Mouse (Mus musculus): ENCODE measurements around the gene Sept6. TPM values are rescaled to one million over a fixed set of nuclear protein-coding genes. Genes with fewer than 3 reads are reported as not detected.
"Not testable (repeated sequence)": the region's sequence is repeated elsewhere in the genome, so short reads cannot be mapped to it uniquely, and the experiment has no call there.

Sept6 gene
- polyA plus RNA-seq, 1 experiment from 2014 or later: 59.2 TPM

DNA sequence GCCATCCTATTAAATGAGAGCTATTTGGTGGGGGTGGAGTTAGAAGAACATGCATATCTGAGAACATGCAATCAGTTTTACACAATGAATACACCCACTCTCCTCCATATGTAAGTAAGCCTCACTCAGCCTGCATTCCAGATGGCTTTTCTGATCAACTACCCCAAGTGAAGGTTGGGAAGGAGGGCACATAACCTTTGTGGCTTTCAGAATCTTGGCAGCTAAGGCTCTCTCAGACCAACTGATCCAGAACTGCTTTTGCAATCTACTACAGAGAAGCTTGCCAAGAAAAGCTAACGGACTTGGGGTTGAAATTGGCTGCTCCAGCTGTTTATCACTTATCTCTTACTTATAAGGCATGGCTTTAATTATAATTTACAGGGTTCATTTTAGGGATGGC lies 73.8 kb downstream of the Sept6 start:
- Histone ChIP-seq H3K27me3 (ENCODE audit: control insufficient read depth, insufficient read depth, low read length) (no peaks in the 10 kb centered on the region), H3K27ac (replicated peaks; ENCODE audit: low read depth, low read length) (no peak overlapping the region), H3K9ac (replicated peaks; ENCODE audit: low read length) (no peak overlapping the region), H3K4me3 (ENCODE audit: low read depth, low read length) (no peak overlapping the region), H3K4me2 (ENCODE audit: low read depth, low read length) (no peak overlapping the region), H3K4me1 (ENCODE audit: control insufficient read depth, insufficient read depth, low read length) (no peaks in the 10 kb centered on the region), H3K36me3 (replicated peaks; ENCODE audit: control insufficient read depth, insufficient read depth, low read depth, low read length) (no peaks in the 10 kb centered on the region), H3K9me3 (replicated peaks; ENCODE audit: control insufficient read depth, low read length) (no peaks in the 10 kb centered on the region)
- WGBS: 81% methylated on average over 1 of the region's 1 CpGs
- ATAC-seq (replicated peaks; ENCODE audit: insufficient number of reproducible peaks, low FRiP score, low TSS enrichment, low read depth) (no peak), DNase-seq (ENCODE audit: low spot score) (no peak)

DNA sequence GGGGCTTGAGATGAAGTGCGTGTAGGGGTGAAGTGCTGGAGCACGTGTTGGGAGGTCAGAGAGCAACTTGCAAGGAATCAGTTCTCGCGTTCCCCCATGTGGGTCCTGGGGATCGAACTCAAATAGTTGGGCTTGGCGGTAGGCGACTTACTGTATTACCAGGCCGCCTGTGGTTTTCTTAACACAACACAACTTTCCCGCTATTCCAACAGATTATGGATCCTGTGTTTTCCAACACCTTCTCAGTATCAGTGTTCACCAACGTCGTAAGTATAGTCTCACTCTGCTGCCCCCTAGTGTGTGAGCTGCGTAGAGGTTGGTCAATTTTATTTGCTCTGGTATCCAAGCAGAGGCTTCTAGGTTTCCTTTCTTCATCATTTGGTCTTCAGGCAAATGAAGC lies 80.3 kb downstream of the Sept6 start:
- WGBS: 49% methylated on average over 12 of the region's 12 CpGs
- H3K4me3 ChIP-seq (ENCODE audit: low read depth, low read length): no peak overlapping the region
- peak; percentile 61 for DNase-seq (ENCODE audit: low spot score)

DNA sequence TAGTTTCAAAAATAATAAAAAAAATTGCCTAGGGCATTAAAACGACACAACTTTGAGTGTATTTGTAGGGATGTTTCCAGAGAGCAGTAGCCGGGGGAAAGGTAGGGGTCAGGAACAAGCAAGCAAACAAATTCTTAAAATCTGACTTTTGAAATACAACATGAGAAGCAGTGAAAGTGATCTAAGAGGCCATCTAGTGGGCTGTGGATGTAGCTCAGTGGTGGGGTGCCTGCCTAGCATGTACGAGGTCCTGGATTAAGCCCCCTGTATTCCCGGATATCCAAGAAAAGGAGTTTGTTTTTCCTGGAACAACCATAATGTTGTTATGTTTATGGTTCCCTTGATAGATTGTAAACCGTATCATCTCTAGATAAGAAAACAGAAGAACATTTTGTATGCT lies 85.1 kb downstream of the Sept6 start:
- H3K4me2 ChIP-seq (ENCODE audit: low read depth, low read length): no peak overlapping the region
- no peak overlapping the region for H3K9ac ChIP-seq (replicated peaks; ENCODE audit: low read length)
- no peak overlapping the region for H3K27ac ChIP-seq (replicated peaks; ENCODE audit: low read depth, low read length)
- H3K27me3 ChIP-seq (ENCODE audit: control insufficient read depth, insufficient read depth, low read length): no peaks in the 10 kb centered on the region
- H3K36me3 ChIP-seq (replicated peaks; ENCODE audit: control insufficient read depth, insufficient read depth, low read depth, low read length): no peaks in the 10 kb centered on the region
- no peak overlapping the region for H3K4me3 ChIP-seq (ENCODE audit: low read depth, low read length)
- no peaks in the 10 kb centered on the region for H3K4me1 ChIP-seq (ENCODE audit: control insufficient read depth, insufficient read depth, low read length)
- WGBS: 36% methylated on average over 5 of the region's 5 CpGs
- no peak for ATAC-seq (replicated peaks; ENCODE audit: insufficient number of reproducible peaks, low FRiP score, low TSS enrichment, low read depth)
- no peaks in the 10 kb centered on the region for H3K9me3 ChIP-seq (replicated peaks; ENCODE audit: control insufficient read depth, low read length)
- DNase-seq (ENCODE audit: low spot score): peak; percentile 16

More for the DNA sequence above, 80.3 kb downstream of the Sept6 start:
- H3K4me1 ChIP-seq (ENCODE audit: control insufficient read depth, insufficient read depth, low read length): no peaks in the 10 kb centered on the region
- no peak for ATAC-seq (replicated peaks; ENCODE audit: insufficient number of reproducible peaks, low FRiP score, low TSS enrichment, low read depth)
- H3K9me3 ChIP-seq (replicated peaks; ENCODE audit: control insufficient read depth, low read length): no peaks in the 10 kb centered on the region
- H3K27ac ChIP-seq (replicated peaks; ENCODE audit: low read depth, low read length): no peak overlapping the region
- H3K27me3 ChIP-seq (ENCODE audit: control insufficient read depth, insufficient read depth, low read length): no peaks in the 10 kb centered on the region
- no peak overlapping the region for H3K9ac ChIP-seq (replicated peaks; ENCODE audit: low read length)
- no peaks in the 10 kb centered on the region for H3K36me3 ChIP-seq (replicated peaks; ENCODE audit: control insufficient read depth, insufficient read depth, low read depth, low read length)
- H3K4me2 ChIP-seq (ENCODE audit: low read depth, low read length): no peak overlapping the region

DNA sequence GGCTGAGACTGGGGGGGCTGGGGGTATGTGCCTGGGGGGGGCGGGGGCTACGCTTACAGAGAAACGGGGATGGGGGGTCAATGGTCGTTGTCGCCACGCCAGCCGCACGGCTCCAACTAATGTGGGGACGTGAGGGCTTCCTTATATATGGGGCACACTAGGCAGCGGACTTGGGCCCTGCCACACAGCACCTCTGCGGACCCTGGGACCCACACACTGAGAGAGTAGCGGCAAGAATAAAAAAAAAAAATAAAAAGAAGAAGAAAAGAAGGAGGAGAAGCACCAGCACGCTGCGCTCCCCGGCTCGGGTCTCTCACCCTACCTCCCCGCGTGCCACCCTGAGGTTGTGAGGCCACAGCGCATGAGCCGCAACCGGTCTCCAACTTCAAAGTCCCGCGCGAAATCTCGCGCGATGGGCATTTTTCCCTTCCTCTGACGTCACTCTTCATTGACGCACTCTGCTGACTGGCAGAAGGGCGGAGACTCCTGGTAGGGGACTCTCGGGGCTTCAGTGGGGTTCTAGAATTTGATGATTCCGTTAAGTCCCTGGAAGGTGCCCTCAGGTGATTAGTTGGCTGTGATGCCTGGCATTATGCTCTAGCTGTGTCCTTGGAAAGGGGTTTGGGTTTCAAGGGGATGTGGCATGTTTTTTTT lies 88.4 kb downstream of the Sept6 start:
- 16% methylated on average over 31 of the region's 32 CpGs for WGBS
- no peak overlapping the region for H3K27ac ChIP-seq (replicated peaks; ENCODE audit: low read depth, low read length)
- H3K4me3 ChIP-seq (ENCODE audit: low read depth, low read length): peak overlapping the region; percentile 55
- H3K4me1 ChIP-seq (ENCODE audit: control insufficient read depth, insufficient read depth, low read length): no peaks in the 10 kb centered on the region
- peak overlapping the region; percentile 61 for H3K9ac ChIP-seq (replicated peaks; ENCODE audit: low read length)
- DNase-seq (ENCODE audit: low spot score) (peak; percentile 95), ATAC-seq (replicated peaks; ENCODE audit: insufficient number of reproducible peaks, low FRiP score, low TSS enrichment, low read depth) (peak; percentile 88)
- H3K4me2 ChIP-seq (ENCODE audit: low read depth, low read length): peak overlapping the region; percentile 67
- no peaks in the 10 kb centered on the region for H3K9me3 ChIP-seq (replicated peaks; ENCODE audit: control insufficient read depth, low read length)
- no peaks in the 10 kb centered on the region for H3K36me3 ChIP-seq (replicated peaks; ENCODE audit: control insufficient read depth, insufficient read depth, low read depth, low read length)
- H3K27me3 ChIP-seq (ENCODE audit: control insufficient read depth, insufficient read depth, low read length): no peaks in the 10 kb centered on the region

DNA sequence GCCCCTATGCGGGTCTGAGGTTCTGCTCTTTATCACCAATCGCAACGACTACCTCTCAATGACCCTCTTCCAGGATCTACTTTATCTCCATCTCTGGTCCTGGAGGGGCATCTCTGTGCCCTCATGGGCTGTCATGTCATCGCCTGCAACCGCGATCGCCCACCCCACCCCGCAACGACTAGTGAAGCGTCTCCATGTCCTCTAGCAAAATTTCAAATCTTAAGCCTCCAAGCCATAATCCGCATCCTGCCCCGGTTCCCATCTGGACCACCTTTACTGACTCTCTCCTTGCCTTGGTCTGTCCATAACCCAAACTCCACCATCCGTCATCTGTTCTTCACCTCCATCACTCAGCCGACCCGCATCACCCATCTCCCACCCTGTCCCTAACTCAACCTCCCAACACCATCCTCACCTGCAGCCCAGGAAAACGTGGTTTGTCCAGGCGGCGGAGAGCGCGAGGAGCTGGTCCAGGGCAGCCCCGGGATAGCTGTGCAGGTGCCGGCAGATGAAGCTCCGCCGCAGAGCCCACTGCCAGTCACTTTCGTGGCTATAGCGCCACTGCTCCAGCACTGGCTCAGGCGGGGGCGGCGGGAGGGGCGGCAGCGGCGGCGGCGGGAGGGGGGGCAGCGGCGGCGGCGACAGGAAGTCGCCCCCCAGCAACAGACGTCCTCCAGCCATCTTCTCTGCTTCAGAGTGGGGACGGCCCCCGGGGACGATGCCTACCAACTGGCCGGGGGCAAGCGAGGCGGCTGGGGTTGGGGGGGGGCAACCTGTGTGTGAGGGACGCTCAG lies 89.1 kb downstream of the Sept6 start, which contains the start of gene Nkrf:
Nkrf (minus strand) TSS at position 579 of the 794 bp plus-strand sequence.
- WGBS: 19% methylated on average over 25 of the region's 47 CpGs
- no peaks in the 10 kb centered on the region for H3K27me3 ChIP-seq (ENCODE audit: control insufficient read depth, insufficient read depth, low read length)
- H3K4me2 ChIP-seq (ENCODE audit: low read depth, low read length): peak within 1 kb of the TSS; percentile 67
- no peaks in the 10 kb centered on the region for H3K9me3 ChIP-seq (replicated peaks; ENCODE audit: control insufficient read depth, low read length)
- H3K4me3 ChIP-seq (ENCODE audit: low read depth, low read length): peak within 1 kb of the TSS; percentile 55
- no peaks in the 10 kb centered on the region for H3K4me1 ChIP-seq (ENCODE audit: control insufficient read depth, insufficient read depth, low read length)
- DNase-seq (ENCODE audit: low spot score) (peak; percentile 30), ATAC-seq (replicated peaks; ENCODE audit: insufficient number of reproducible peaks, low FRiP score, low TSS enrichment, low read depth) (peak; percentile 82)
- no peak within 1 kb of the TSS for H3K27ac ChIP-seq (replicated peaks; ENCODE audit: low read depth, low read length)
- no peaks in the 10 kb centered on the region for H3K36me3 ChIP-seq (replicated peaks; ENCODE audit: control insufficient read depth, insufficient read depth, low read depth, low read length)
- peak within 1 kb of the TSS; percentile 61 for H3K9ac ChIP-seq (replicated peaks; ENCODE audit: low read length)

DNA sequence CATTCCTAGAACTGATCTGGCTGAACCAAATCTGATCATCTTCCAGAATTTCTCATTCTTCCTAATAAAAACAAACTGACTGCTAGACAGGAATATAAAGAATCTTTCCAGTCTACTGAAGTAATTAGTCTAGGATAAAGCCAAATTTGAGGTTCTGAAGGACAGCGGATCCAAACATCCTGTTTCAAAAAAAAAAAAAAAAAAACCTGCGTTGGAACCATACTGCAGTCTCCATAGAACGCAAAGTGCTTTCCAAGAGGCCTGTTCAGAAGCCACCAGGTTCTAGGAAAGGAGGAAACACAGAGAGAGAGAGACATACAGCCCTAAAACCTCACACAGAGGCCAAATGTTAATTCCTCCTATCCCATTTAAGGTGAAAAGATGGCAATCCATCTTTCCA lies 89.9 kb downstream of the Sept6 start:
- DNase-seq (ENCODE audit: low spot score): no peak
- Histone ChIP-seq H3K36me3 (replicated peaks; ENCODE audit: control insufficient read depth, insufficient read depth, low read depth, low read length) (no peaks in the 10 kb centered on the region), H3K4me1 (ENCODE audit: control insufficient read depth, insufficient read depth, low read length) (no peaks in the 10 kb centered on the region), H3K4me3 (ENCODE audit: low read depth, low read length) (peak overlapping the region; percentile 55), H3K4me2 (ENCODE audit: low read depth, low read length) (peak overlapping the region; percentile 67), H3K27me3 (ENCODE audit: control insufficient read depth, insufficient read depth, low read length) (no peaks in the 10 kb centered on the region), H3K9ac (replicated peaks; ENCODE audit: low read length) (no peak overlapping the region; the same call in 1 of the 2 replicates), H3K27ac (replicated peaks; ENCODE audit: low read depth, low read length) (no peak overlapping the region), H3K9me3 (replicated peaks; ENCODE audit: control insufficient read depth, low read length) (no peaks in the 10 kb centered on the region)
- WGBS: 44% methylated on average over 3 of the region's 3 CpGs
- no peak for ATAC-seq (replicated peaks; ENCODE audit: insufficient number of reproducible peaks, low FRiP score, low TSS enrichment, low read depth)

DNA sequence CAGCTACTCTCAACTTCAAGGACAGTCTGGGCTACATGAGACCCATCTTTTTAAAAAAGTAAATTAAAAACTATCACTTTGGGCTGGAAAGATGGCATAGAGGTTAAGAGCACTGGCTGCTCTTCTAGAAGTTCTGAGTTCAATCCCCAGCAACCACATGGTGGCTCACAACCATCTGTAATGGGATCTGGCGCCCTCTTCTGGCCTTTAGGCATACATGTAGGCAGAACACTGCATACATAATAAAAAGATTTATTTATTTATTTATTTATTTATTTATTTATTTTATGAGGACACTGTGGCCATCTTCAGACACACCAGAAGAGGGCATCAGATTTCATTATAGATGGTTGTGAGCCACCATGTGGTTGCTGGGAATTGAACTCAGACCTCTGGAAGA lies 92.7 kb downstream of the Sept6 start:
- H3K9me3 ChIP-seq (replicated peaks; ENCODE audit: control insufficient read depth, low read length); DNase-seq (ENCODE audit: low spot score); H3K27ac ChIP-seq (replicated peaks; ENCODE audit: low read depth, low read length); H3K4me3 ChIP-seq (ENCODE audit: low read depth, low read length); H3K4me1 ChIP-seq (ENCODE audit: control insufficient read depth, insufficient read depth, low read length); H3K27me3 ChIP-seq (ENCODE audit: control insufficient read depth, insufficient read depth, low read length); H3K36me3 ChIP-seq (replicated peaks; ENCODE audit: control insufficient read depth, insufficient read depth, low read depth, low read length); ATAC-seq (replicated peaks; ENCODE audit: insufficient number of reproducible peaks, low FRiP score, low TSS enrichment, low read depth); H3K9ac ChIP-seq (replicated peaks; ENCODE audit: low read length); H3K4me2 ChIP-seq (ENCODE audit: low read depth, low read length): not testable (repeated sequence)
- 35% methylated on average over 1 of the region's 1 CpGs for WGBS

DNA sequence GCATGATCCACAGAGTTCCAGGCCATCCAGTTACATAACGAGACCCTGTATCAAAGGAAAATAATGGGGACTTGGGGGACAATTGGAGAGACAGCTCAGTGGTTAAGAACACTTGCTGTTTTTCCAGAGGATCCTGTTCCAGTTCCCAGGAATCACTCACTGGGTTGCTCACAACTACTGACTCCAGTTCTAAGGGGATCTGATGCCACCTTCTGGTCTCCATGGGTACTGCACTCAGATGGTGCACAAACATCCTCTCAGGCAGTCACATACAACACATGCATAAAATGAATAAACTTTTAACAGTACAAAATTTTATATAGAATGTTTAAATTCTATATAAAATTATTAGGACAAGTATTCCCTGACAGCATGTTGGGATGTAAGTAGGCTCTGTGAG lies 106.9 kb downstream of the Sept6 start:
- no peaks in the 10 kb centered on the region for H3K36me3 ChIP-seq (replicated peaks; ENCODE audit: control insufficient read depth, insufficient read depth, low read depth, low read length)
- no peak overlapping the region for H3K9ac ChIP-seq (replicated peaks; ENCODE audit: low read length)
- no peak overlapping the region for H3K27ac ChIP-seq (replicated peaks; ENCODE audit: low read depth, low read length)
- no peaks in the 10 kb centered on the region for H3K9me3 ChIP-seq (replicated peaks; ENCODE audit: control insufficient read depth, low read length)
- WGBS: 94% methylated on average over 1 of the region's 1 CpGs
- no peak overlapping the region for H3K4me2 ChIP-seq (ENCODE audit: low read depth, low read length)
- no peaks in the 10 kb centered on the region for H3K27me3 ChIP-seq (ENCODE audit: control insufficient read depth, insufficient read depth, low read length)
- no peaks in the 10 kb centered on the region for H3K4me1 ChIP-seq (ENCODE audit: control insufficient read depth, insufficient read depth, low read length)
- no peak for ATAC-seq (replicated peaks; ENCODE audit: insufficient number of reproducible peaks, low FRiP score, low TSS enrichment, low read depth)
- no peak overlapping the region for H3K4me3 ChIP-seq (ENCODE audit: low read depth, low read length)
- DNase-seq (ENCODE audit: low spot score): no peak

Data from embryonic facial prominence, embryonic 11.5 days (tissue).